Mouse (Mus musculus) kidney, embryonic 14.5 days (tissue): ENCODE results near the gene Tmed10. TPM values are rescaled to one million over a fixed set of nuclear protein-coding genes. Genes with fewer than 3 reads are reported as not detected.

Source experiments
- ATAC-seq: fragments of 200-750 bp; cut with Nextera tagmentation; 2 replicates; pipeline ENCODE4 v1.8.0; 2017; ENCODE audit warnings: moderate number of reproducible peaks, mild to moderate bottlenecking, moderate TSS enrichment, moderate library complexity; ENCODE audit not compliant: low FRiP score, low TSS enrichment
- H3K27ac ChIP-seq: fragments of 300-500 bp; sonication (generic); 2 replicates; pipeline ENCODE4 v1.5.1; 2014; ENCODE audit warnings: low read depth, mild to moderate bottlenecking, low read length, moderate library complexity, mixed read lengths
- H3K27me3 ChIP-seq: fragments of 300-500 bp; sonication (generic); 2 replicates; pipeline ENCODE4 v1.6.1; 2014; ENCODE audit warnings: mild to moderate bottlenecking, low read length; ENCODE audit not compliant: control insufficient read depth, insufficient read depth
- H3K36me3 ChIP-seq: fragments of 300-500 bp; sonication (generic); 2 replicates; pipeline ENCODE4 v1.6.1; 2014; ENCODE audit warnings: low read length, mixed read lengths; ENCODE audit not compliant: control insufficient read depth, insufficient read depth
- H3K4me1 ChIP-seq: fragments of 300-500 bp; sonication (generic); 2 replicates; pipeline ENCODE4 v1.6.1; 2014; ENCODE audit warnings: low read length, mixed read lengths; ENCODE audit not compliant: control insufficient read depth, insufficient read depth
- H3K4me2 ChIP-seq: fragments of 300-500 bp; sonication (generic); replicated peaks from 2 replicates; pipeline ENCODE4 v1.6.1; 2014; ENCODE audit warnings: low read depth, mild to moderate bottlenecking, low read length
- H3K4me3 ChIP-seq: fragments of 300-500 bp; sonication (generic); 2 replicates; pipeline ENCODE4 v1.5.1; 2014; ENCODE audit warnings: mild to moderate bottlenecking, low read length
- H3K9ac ChIP-seq: fragments of 300-500 bp; sonication (generic); 2 replicates; pipeline ENCODE4 v1.6.1; 2014; ENCODE audit warnings: low read depth, mild to moderate bottlenecking, low read length, moderate library complexity
- H3K9me3 ChIP-seq: fragments of 300-500 bp; sonication (generic); 2 replicates; pipeline ENCODE4 v1.6.1; 2016; ENCODE audit warnings: low read length; ENCODE audit not compliant: control insufficient read depth
- WGBS: fragments of 180-500 bp; shearing (Covaris S2); extraction: QIAGEN DNeasy Blood & Tissue Kit; methylation state at CpG from one replicate; pipeline ENCODE4 v1.1.7; 2014; 5-methylcytosine and 5-hydroxymethylcytosine counted together
- polyA plus RNA-seq: library from polyadenylated mRNA; unstranded; fragments of >200 nt; fragmentation: Nextera tagmentation; extraction: Ambion mirVana; gene quantifications from 2 replicates; pipeline ENCODE4 v1.2.1, GENCODE M21; 2014

The Tmed10 gene
- polyA plus RNA-seq, 1 experiment from 2014 or later: 356 TPM

GRCm38 (mm10) chr12:85344252-85344651 is 30.4 kb downstream of the Tmed10 start:
- Histone ChIP-seq H3K27ac (no peak overlapping the region), H3K4me1 (0 out of 2 replicates have a peak, but pooled peaks cover 3% of the 10 kb centered on the region), H3K27me3 (no peaks in the 10 kb centered on the region), H3K4me2 (no peak overlapping the region), H3K9me3 (no peaks in the 10 kb centered on the region), H3K9ac (no peak overlapping the region), H3K4me3 (no peak overlapping the region), H3K36me3 (peaks cover 34% of the 10 kb centered on the region)
- 67% methylated on average over 7 of the region's 7 CpGs for WGBS
- ATAC-seq: no peak

- WGBS: 83% methylated on average over 4 of the region's 4 CpGs
- Histone ChIP-seq H3K4me2 (no peak overlapping the region), H3K36me3 (peaks cover 19% of the 10 kb centered on the region), H3K9ac (no peak overlapping the region), H3K9me3 (no peaks in the 10 kb centered on the region), H3K4me3 (no peak overlapping the region), H3K27me3 (no peaks in the 10 kb centered on the region), H3K4me1 (0 out of 2 replicates have a peak, but pooled peaks cover 13% of the 10 kb centered on the region), H3K27ac (no peak overlapping the region)
- ATAC-seq: no peak
Observed at GRCm38 (mm10) chr12:85342310-85342709, 32.3 kb downstream of the Tmed10 start.

- Histone ChIP-seq H3K27me3 (no peaks in the 10 kb centered on the region), H3K9ac (no peak overlapping the region), H3K4me3 (no peak overlapping the region), H3K4me2 (no peak overlapping the region), H3K36me3 (peaks cover 24% of the 10 kb centered on the region), H3K27ac (no peak overlapping the region), H3K9me3 (no peaks in the 10 kb centered on the region), H3K4me1 (0 out of 2 replicates have a peak, but pooled peaks cover 13% of the 10 kb centered on the region)
- WGBS: 66% methylated on average over 1 of the region's 1 CpGs
- no peak for ATAC-seq
Observed at GRCm38 (mm10) chr12:85341131-85341530, 33.5 kb downstream of the Tmed10 start.

- H3K9me3 ChIP-seq: no peaks in the 10 kb centered on the region
- no peak for ATAC-seq
- no peak overlapping the region for H3K27ac ChIP-seq
- H3K4me2 ChIP-seq: peak overlapping the region; percentile 69
- peaks cover 26% of the 10 kb centered on the region for H3K36me3 ChIP-seq
- no peak overlapping the region for H3K9ac ChIP-seq
- 30% methylated on average over 4 of the region's 4 CpGs for WGBS
- peak overlapping the region; percentile 86 for H3K4me3 ChIP-seq
- H3K4me1 ChIP-seq: 0 out of 2 replicates have a peak, but pooled peaks cover 13% of the 10 kb centered on the region
- H3K27me3 ChIP-seq: no peaks in the 10 kb centered on the region
Observed at GRCm38 (mm10) chr12:85339947-85340346, 34.7 kb downstream of the Tmed10 start.

- H3K9me3 ChIP-seq: no peaks in the 10 kb centered on the region
- H3K27ac ChIP-seq: peak within 1 kb of the TSS; percentile 84
- H3K9ac ChIP-seq: peak within 1 kb of the TSS; percentile 98
- WGBS: under 1% methylated on average over 36 of the region's 36 CpGs
- H3K36me3 ChIP-seq: peaks cover 22% of the 10 kb centered on the region
- ATAC-seq: peak; percentile 88
- H3K27me3 ChIP-seq: no peaks in the 10 kb centered on the region
- peak within 1 kb of the TSS; percentile 86 for H3K4me3 ChIP-seq
- 0 out of 2 replicates have a peak, but pooled peaks cover 13% of the 10 kb centered on the region for H3K4me1 ChIP-seq
- peak within 1 kb of the TSS; percentile 69 for H3K4me2 ChIP-seq
Observed at GRCm38 (mm10) chr12:85339243-85339729, 35.4 kb downstream of the Tmed10 start, which contains the start of gene Nek9. Nek9 (minus strand) TSS chr12:85339362.

- Histone ChIP-seq H3K4me3 (peak overlapping the region; percentile 86), H3K4me1 (0 out of 2 replicates have a peak, but pooled peaks cover 13% of the 10 kb centered on the region), H3K4me2 (peak overlapping the region; percentile 69), H3K36me3 (peaks cover 22% of the 10 kb centered on the region), H3K9me3 (no peaks in the 10 kb centered on the region), H3K27me3 (no peaks in the 10 kb centered on the region), H3K9ac (peak overlapping the region; percentile 98), H3K27ac (peak overlapping the region; percentile 84)
- WGBS: under 1% methylated on average over 39 of the region's 42 CpGs
- peak; percentile 80 for ATAC-seq
Observed at GRCm38 (mm10) chr12:85338815-85339214, 35.8 kb downstream of the Tmed10 start.

- Histone ChIP-seq H3K27me3 (no peaks in the 10 kb centered on the region), H3K4me1 (0 out of 2 replicates have a peak, but pooled peaks cover 13% of the 10 kb centered on the region), H3K36me3 (peaks cover 30% of the 10 kb centered on the region), H3K27ac (no peak overlapping the region), H3K9ac (no peak overlapping the region), H3K4me3 (peak overlapping the region; percentile 86), H3K4me2 (peak overlapping the region; percentile 69), H3K9me3 (no peaks in the 10 kb centered on the region)
- ATAC-seq: no peak
- 87% methylated on average over 6 of the region's 6 CpGs for WGBS
Observed at GRCm38 (mm10) chr12:85337567-85338311, 36.9 kb downstream of the Tmed10 start.

GRCm38 (mm10) chr12:85330153-85330552 is 44.5 kb downstream of the Tmed10 start:
- Histone ChIP-seq H3K4me2 (no peak overlapping the region), H3K36me3 (peaks cover 79% of the 10 kb centered on the region), H3K9me3 (no peaks in the 10 kb centered on the region), H3K9ac (no peak overlapping the region), H3K27ac (no peak overlapping the region), H3K4me3 (no peak overlapping the region), H3K4me1 (no peaks in the 10 kb centered on the region), H3K27me3 (no peaks in the 10 kb centered on the region)
- WGBS: 92% methylated on average over 7 of the region's 7 CpGs
- ATAC-seq: no peak

- Histone ChIP-seq H3K4me1 (0 out of 2 replicates have a peak, but pooled peaks cover 3% of the 10 kb centered on the region), H3K4me2 (no peak overlapping the region), H3K9me3 (no peaks in the 10 kb centered on the region), H3K27ac (no peak overlapping the region), H3K36me3 (peaks cover 90% of the 10 kb centered on the region), H3K9ac (no peak overlapping the region), H3K4me3 (no peak overlapping the region), H3K27me3 (no peaks in the 10 kb centered on the region)
- ATAC-seq: no peak
- WGBS: 82% methylated on average over 3 of the region's 3 CpGs
Observed at GRCm38 (mm10) chr12:85308651-85309050, 66.0 kb downstream of the Tmed10 start.
